Mouse (Mus musculus) liver, embryonic 14.5 days (tissue): ENCODE data around the gene Edem1.

Experiments used
- CTCF ChIP-seq: IDR thresholded peaks from 2 replicates; pipeline ENCODE4 v1.5.1; 2016; ENCODE audit warnings: antibody characterized with exemption, low read depth, control low read depth
- EP300 ChIP-seq: IDR thresholded peaks from 2 replicates; pipeline ENCODE4 v1.6.1; 2016; ENCODE audit warnings: antibody characterized with exemption, low read depth

DNA sequence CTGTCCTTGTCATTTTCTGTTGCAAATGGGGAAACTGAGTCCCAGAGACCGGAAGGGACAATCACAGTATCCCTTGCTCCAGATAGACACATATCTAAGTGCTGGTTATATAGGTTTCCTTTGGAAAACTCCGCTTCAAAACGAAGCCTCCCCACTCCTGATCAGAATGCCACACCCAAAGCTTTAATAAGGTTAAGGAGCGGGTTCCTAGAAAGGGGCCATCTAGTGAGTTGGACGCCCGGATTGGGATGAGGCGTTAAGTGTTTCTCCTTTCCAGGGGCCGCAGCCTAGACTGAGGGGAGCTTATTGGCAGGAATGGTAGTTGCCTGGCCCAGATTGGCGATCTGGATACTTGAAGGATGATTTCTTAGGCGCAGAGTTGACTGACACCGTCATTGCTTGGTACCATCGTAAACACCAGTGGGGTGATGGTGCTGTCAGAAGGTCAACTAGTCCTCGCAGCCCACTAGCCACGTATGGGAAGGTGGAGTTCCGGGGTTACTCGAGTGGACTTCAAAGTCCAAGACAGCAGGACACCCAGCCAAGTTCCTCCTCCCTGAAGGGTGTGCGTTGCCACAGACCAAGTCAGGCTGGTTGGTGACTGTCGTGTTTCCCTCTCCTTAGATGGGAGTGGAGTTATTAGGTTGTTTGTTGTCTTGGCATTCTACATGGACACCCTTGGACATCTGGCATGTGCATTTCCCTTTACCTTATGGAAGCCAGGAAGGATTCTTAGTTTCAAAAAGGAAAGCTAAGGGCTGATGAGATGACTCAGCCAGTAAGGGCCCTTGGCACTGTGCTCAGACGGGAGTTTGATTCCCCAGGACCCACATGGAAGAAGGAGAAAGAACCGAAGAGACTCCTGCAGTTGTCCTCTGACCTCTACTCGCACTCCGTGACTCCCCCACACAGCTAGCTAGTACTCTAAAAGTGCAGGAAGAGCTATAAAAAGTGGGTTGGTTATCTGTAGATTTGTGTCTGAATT is 1.2 kb downstream of the Edem1 start:
- TF ChIP-seq CTCF (no peak), EP300 (no peak)
